Mouse (Mus musculus) retina, postnatal 7 days (tissue): ENCODE data around the gene Rbms3.

Experiments used
- DNase-seq: peaks from one replicate; pipeline ENCODE4 v3.0.0-alpha.2; 2012; ENCODE audit warnings: low read depth, low spot score

The Rbms3 gene

GRCm38 (mm10) chr9:116977428-116977827 lies 652.3 kb downstream of the Rbms3 start:
- DNase-seq = no peak

- no peak for DNase-seq
Measured at GRCm38 (mm10) chr9:116976575-116977408, 652.9 kb downstream of the Rbms3 start.

- no peak for DNase-seq
Measured at GRCm38 (mm10) chr9:116975269-116975668, 654.4 kb downstream of the Rbms3 start.

GRCm38 (mm10) chr9:116974134-116974533 lies 655.6 kb downstream of the Rbms3 start:
- no peak for DNase-seq

- DNase-seq = no peak
Measured at GRCm38 (mm10) chr9:116973594-116973993, 656.1 kb downstream of the Rbms3 start.

GRCm38 (mm10) chr9:116967317-116967716 lies 662.4 kb downstream of the Rbms3 start:
- DNase-seq = no peak

GRCm38 (mm10) chr9:116965691-116966090 lies 664.0 kb downstream of the Rbms3 start:
- DNase-seq = no peak

- DNase-seq = no peak
Measured at GRCm38 (mm10) chr9:116956156-116956555, 673.6 kb downstream of the Rbms3 start.

- DNase-seq = no peak
Measured at GRCm38 (mm10) chr9:116948211-116948610, 681.5 kb downstream of the Rbms3 start.

GRCm38 (mm10) chr9:116947369-116947768 lies 682.3 kb downstream of the Rbms3 start:
- DNase-seq = no peak

- DNase-seq = no peak
Measured at GRCm38 (mm10) chr9:116946787-116947186, 682.9 kb downstream of the Rbms3 start.

GRCm38 (mm10) chr9:116945689-116946088 lies 684.0 kb downstream of the Rbms3 start:
- DNase-seq = no peak

- no peak for DNase-seq
Measured at GRCm38 (mm10) chr9:116943902-116944301, 685.8 kb downstream of the Rbms3 start.

GRCm38 (mm10) chr9:116941116-116941515 lies 688.6 kb downstream of the Rbms3 start:
- no peak for DNase-seq

GRCm38 (mm10) chr9:116940693-116941092 lies 689.0 kb downstream of the Rbms3 start:
- DNase-seq = no peak

GRCm38 (mm10) chr9:116928338-116928737 lies 701.4 kb downstream of the Rbms3 start:
- DNase-seq = no peak

GRCm38 (mm10) chr9:116923151-116923550 lies 706.6 kb downstream of the Rbms3 start:
- no peak for DNase-seq

GRCm38 (mm10) chr9:116922561-116922960 lies 707.2 kb downstream of the Rbms3 start:
- DNase-seq = no peak

- no peak for DNase-seq
Measured at GRCm38 (mm10) chr9:116919441-116920019, 710.2 kb downstream of the Rbms3 start.

- DNase-seq = no peak
Measured at GRCm38 (mm10) chr9:116912493-116912847, 717.2 kb downstream of the Rbms3 start.

- no peak for DNase-seq
Measured at GRCm38 (mm10) chr9:116911781-116912492, 717.8 kb downstream of the Rbms3 start.

- DNase-seq = no peak
Measured at GRCm38 (mm10) chr9:116909511-116909910, 720.2 kb downstream of the Rbms3 start.

- no peak for DNase-seq
Measured at GRCm38 (mm10) chr9:116906955-116907354, 722.8 kb downstream of the Rbms3 start.
